Mouse (Mus musculus) spleen, adult 2 months (tissue): ENCODE measurements around the gene Taf1.
A peak's percentile ranks its signal among the peaks of the same experiment; 100 is the strongest.

Source experiments
- CTCF ChIP-seq: fragments of 200-500 bp; IDR thresholded peaks from 2 replicates; pipeline ENCODE4 v1.5.1; 2011; ENCODE audit warnings: mild to moderate bottlenecking, inconsistent platforms; ENCODE audit not compliant: insufficient read depth, insufficient read length, insufficient replicate concordance; ENCODE audit errors: extremely low read depth
- POLR2A ChIP-seq: fragments of 200-500 bp; IDR thresholded peaks from 2 replicates; pipeline ENCODE4 v1.6.1; 2011; ENCODE audit warnings: low read depth, low read length, inconsistent platforms

- TF ChIP-seq CTCF (peak; percentile 20; the same call in 1 of the 2 replicates), POLR2A (no peak)
Measured at GRCm38 (mm10) chrX:101504636-101505035, 27.9 kb upstream of the Taf1 start.
